Mouse (Mus musculus) kidney, postnatal 0 days (tissue): ENCODE measurements around the gene Erbb2. TPM values are rescaled to one million over a fixed set of nuclear protein-coding genes. Genes with fewer than 3 reads are reported as not detected.

Experiments used
- ATAC-seq: fragments of 200-750 bp; cut with Nextera tagmentation; replicated peaks from 2 replicates; pipeline ENCODE4 v1.8.0; 2017; ENCODE audit warnings: low read depth, moderate number of reproducible peaks, moderate TSS enrichment, moderate library complexity; ENCODE audit not compliant: low FRiP score
- DNase-seq: peaks from one replicate; pipeline ENCODE4 v3.0.0-alpha.2; 2016; ENCODE audit warnings: low spot score
- H3K27ac ChIP-seq: fragments of 300-500 bp; sonication (generic); 2 replicates; pipeline ENCODE4 v1.5.1; 2014; ENCODE audit warnings: mild to moderate bottlenecking
- H3K27me3 ChIP-seq: fragments of 300-500 bp; sonication (generic); 2 replicates; pipeline ENCODE4 v1.6.1; 2014; ENCODE audit warnings: low read length, mixed read lengths; ENCODE audit not compliant: insufficient read depth
- H3K36me3 ChIP-seq: fragments of 300-500 bp; sonication (generic); 2 replicates; pipeline ENCODE4 v1.6.1; 2014; ENCODE audit warnings: low read length, mixed read lengths; ENCODE audit not compliant: insufficient read depth
- H3K4me1 ChIP-seq: fragments of 300-500 bp; sonication (generic); replicated peaks from 2 replicates; pipeline ENCODE4 v1.6.1; 2014; ENCODE audit warnings: antibody characterized with exemption, low read length, mixed read lengths; ENCODE audit not compliant: insufficient read depth
- H3K4me2 ChIP-seq: fragments of 300-500 bp; sonication (generic); 2 replicates; pipeline ENCODE4 v1.6.1; 2014; ENCODE audit warnings: mild to moderate bottlenecking, low read length, moderate library complexity, mixed read lengths
- H3K4me3 ChIP-seq: fragments of 300-500 bp; sonication (generic); replicated peaks from 2 replicates; pipeline ENCODE4 v1.5.1; 2014; ENCODE audit warnings: low read depth, low read length
- H3K9ac ChIP-seq: fragments of 300-500 bp; sonication (generic); 2 replicates; pipeline ENCODE4 v1.6.1; 2014; ENCODE audit warnings: low read depth, low read length
- H3K9me3 ChIP-seq: fragments of 300-500 bp; sonication (generic); replicated peaks from 2 replicates; pipeline ENCODE4 v1.6.1; 2016; ENCODE audit warnings: low read length, inconsistent platforms, mixed read lengths
- CTCF ChIP-seq: IDR thresholded peaks from 2 replicates; pipeline ENCODE4 v1.5.1; 2016; ENCODE audit warnings: antibody characterized with exemption, low read depth, mild to moderate bottlenecking, moderate library complexity
- WGBS: fragments of 180-500 bp; shearing (Covaris S2); extraction: QIAGEN DNeasy Blood & Tissue Kit; methylation state at CpG from one replicate; pipeline ENCODE4 v1.1.7; 2014; 5-methylcytosine and 5-hydroxymethylcytosine counted together
- polyA plus RNA-seq: library from polyadenylated mRNA; unstranded; fragments of >200 nt; fragmentation: Nextera tagmentation; extraction: Ambion mirVana; gene quantifications from 2 replicates; pipeline ENCODE4 v1.2.1, GENCODE M21; 2015

The Erbb2 gene
- polyA plus RNA-seq: 36.1 and 41.1 TPM in 2 replicates

- peak within 1 kb of the TSS; percentile 99 for H3K4me3 ChIP-seq
- H3K27ac ChIP-seq: peak within 1 kb of the TSS; percentile 98
- WGBS: 0% methylated on average over 46 of the region's 49 CpGs
- ATAC-seq (peak; percentile 71), DNase-seq (peak; percentile 93)
- no peak for TF ChIP-seq CTCF
- peak within 1 kb of the TSS; percentile 98 for H3K9ac ChIP-seq
- H3K9me3 ChIP-seq: no peaks in the 10 kb centered on the region
- H3K4me2 ChIP-seq: peak within 1 kb of the TSS; percentile 78
- H3K27me3 ChIP-seq: no peaks in the 10 kb centered on the region
- H3K36me3 ChIP-seq: no peaks in the 10 kb centered on the region
- peaks cover 27% of the 10 kb centered on the region for H3K4me1 ChIP-seq
Observed at GRCm38 (mm10) chr11:98412273-98412796, at the start of gene Erbb2. TSS of gene Erbb2 (plus strand) at chr11:98412470.

GRCm38 (mm10) chr11:98363817-98364216 lies 48.5 kb upstream of the Erbb2 start:
- 85% methylated on average over 5 of the region's 5 CpGs for WGBS
- no peak for DNase-seq

DNA sequence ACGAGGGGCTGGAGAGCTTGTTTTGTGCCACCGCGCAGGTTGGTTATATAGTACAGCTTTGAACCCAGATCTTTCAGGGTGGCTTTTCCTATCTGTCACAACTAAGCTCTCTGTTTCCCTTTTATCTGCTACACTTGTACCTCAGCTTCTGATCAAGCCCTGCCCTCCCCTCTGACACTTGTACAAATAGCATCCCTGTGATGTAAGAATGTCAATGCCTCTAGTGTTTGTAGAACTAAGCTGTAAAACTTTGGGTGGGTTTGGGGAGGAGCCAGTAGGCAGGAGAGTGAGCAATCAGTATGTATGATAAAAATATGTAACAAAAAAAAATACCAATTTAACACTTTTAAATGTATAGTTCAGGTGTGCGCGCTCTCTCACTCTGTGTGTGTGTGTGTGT lies 47.9 kb upstream of the Erbb2 start:
- Histone ChIP-seq H3K36me3 (no peaks in the 10 kb centered on the region), H3K9me3 (no peaks in the 10 kb centered on the region), H3K27me3 (no peaks in the 10 kb centered on the region), H3K4me1 (peaks cover 17% of the 10 kb centered on the region), H3K4me2 (no peak overlapping the region), H3K4me3 (no peak overlapping the region), H3K9ac (no peak overlapping the region), H3K27ac (no peak overlapping the region)
- DNase-seq (no peak), ATAC-seq (no peak)
- WGBS: 96% methylated on average over 5 of the region's 5 CpGs
- no peak for TF ChIP-seq CTCF

More at GRCm38 (mm10) chr11:98363817-98364216, 48.5 kb upstream of the Erbb2 start:
- no peak overlapping the region for H3K4me3 ChIP-seq
- H3K9me3 ChIP-seq: no peaks in the 10 kb centered on the region
- no peaks in the 10 kb centered on the region for H3K27me3 ChIP-seq
- no peak overlapping the region for H3K27ac ChIP-seq
- no peak for TF ChIP-seq CTCF
- H3K4me2 ChIP-seq: no peak overlapping the region
- no peaks in the 10 kb centered on the region for H3K36me3 ChIP-seq
- H3K4me1 ChIP-seq: peaks cover 22% of the 10 kb centered on the region
- ATAC-seq: no peak
- H3K9ac ChIP-seq: no peak overlapping the region

- no peaks in the 10 kb centered on the region for H3K27me3 ChIP-seq
- H3K4me1 ChIP-seq: peaks cover 6% of the 10 kb centered on the region; the same call in 1 of the 2 replicates
- no peak overlapping the region for H3K4me3 ChIP-seq
- no peak overlapping the region for H3K27ac ChIP-seq
- DNase-seq (no peak), ATAC-seq (no peak)
- WGBS: 82% methylated on average over 10 of the region's 10 CpGs
- TF ChIP-seq CTCF: no peak
- H3K36me3 ChIP-seq: no peaks in the 10 kb centered on the region
- no peak overlapping the region for H3K9ac ChIP-seq
- H3K4me2 ChIP-seq: no peak overlapping the region
- H3K9me3 ChIP-seq: no peaks in the 10 kb centered on the region
Observed at GRCm38 (mm10) chr11:98366290-98366689, 46.0 kb upstream of the Erbb2 start.

DNA sequence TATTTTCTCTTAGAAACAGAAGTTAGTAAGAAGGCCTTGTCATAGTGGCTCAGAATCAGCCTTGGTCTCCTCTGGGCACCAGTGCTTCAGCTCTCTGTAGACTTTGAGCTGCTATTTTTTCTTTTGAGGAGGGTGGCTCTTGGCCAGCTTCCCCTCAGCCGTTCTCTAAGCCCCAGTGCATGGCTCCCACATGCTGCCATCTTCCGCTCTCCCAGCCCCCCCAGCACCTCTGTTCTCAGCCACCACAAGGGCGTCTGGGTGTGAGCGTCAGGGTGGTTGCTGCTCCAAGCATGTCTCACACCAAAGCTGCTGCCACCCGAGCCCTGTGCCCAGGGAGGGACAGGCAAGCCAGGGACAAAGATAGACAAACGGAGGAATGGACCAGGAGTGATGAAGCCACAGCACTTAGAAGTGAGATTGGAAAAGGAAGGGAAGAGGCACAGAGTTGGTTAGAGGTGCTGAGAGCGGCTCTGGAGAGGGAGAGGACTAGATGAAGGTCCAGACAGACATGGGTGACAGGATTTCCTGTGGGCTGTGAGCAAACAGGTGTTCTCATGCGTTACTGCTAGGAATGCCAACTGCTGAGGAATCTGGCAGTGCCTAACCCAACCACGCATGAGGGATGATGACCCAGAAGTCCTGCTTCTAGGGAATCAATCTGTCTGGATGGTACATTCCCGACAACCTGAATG lies 45.0 kb upstream of the Erbb2 start:
- DNase-seq (no peak), ATAC-seq (no peak)
- Histone ChIP-seq H3K9ac (no peak overlapping the region), H3K9me3 (no peaks in the 10 kb centered on the region), H3K36me3 (no peaks in the 10 kb centered on the region), H3K4me1 (no peaks in the 10 kb centered on the region), H3K27me3 (no peaks in the 10 kb centered on the region), H3K4me2 (no peak overlapping the region), H3K4me3 (no peak overlapping the region), H3K27ac (no peak overlapping the region)
- 65% methylated on average over 10 of the region's 10 CpGs for WGBS
- no peak for TF ChIP-seq CTCF

GRCm38 (mm10) chr11:98367863-98368186 lies 44.4 kb upstream of the Erbb2 start:
- no peaks in the 10 kb centered on the region for H3K9me3 ChIP-seq
- no peak for TF ChIP-seq CTCF
- H3K36me3 ChIP-seq: no peaks in the 10 kb centered on the region
- no peak overlapping the region for H3K4me3 ChIP-seq
- ATAC-seq (no peak), DNase-seq (no peak)
- no peak overlapping the region for H3K4me2 ChIP-seq
- H3K4me1 ChIP-seq: no peaks in the 10 kb centered on the region
- no peaks in the 10 kb centered on the region for H3K27me3 ChIP-seq
- WGBS: 66% methylated on average over 7 of the region's 7 CpGs
- no peak overlapping the region for H3K27ac ChIP-seq
- H3K9ac ChIP-seq: no peak overlapping the region
